Mouse (Mus musculus) heart, adult 18-20 months (tissue): ENCODE results near the gene Iqcn. TPM values are rescaled to one million over a fixed set of nuclear protein-coding genes. Genes with fewer than 3 reads are reported as not detected.

ENCODE experiments used
- DNase-seq, 2 experiments: peaks; one replicate each; pipeline ENCODE4 v3.0.0; 2021 to 2022; ENCODE audit warnings: mixed read lengths in 1 of 2
- total RNA-seq, 2 experiments: library from RNA; stranded (reverse); gene quantifications; 2 replicates each; pipeline ENCODE4 v1.2.3; 2021

The Iqcn gene
- total RNA-seq, 2 experiments from 2014 or later: 0.05 TPM; not detected in 1

- DNase-seq: peak; percentile 93 to 94
Measured at GRCm38 (mm10) chr8:70700555-70700922, 2.7 kb upstream of the Iqcn start.

- no peak for DNase-seq
Measured at GRCm38 (mm10) chr8:70701048-70701981, 1.9 kb upstream of the Iqcn start.

GRCm38 (mm10) chr8:70701982-70702841, 1.0 kb upstream of the Iqcn start:
- DNase-seq: peak in 1 of 2 experiments; percentile 53

DNA sequence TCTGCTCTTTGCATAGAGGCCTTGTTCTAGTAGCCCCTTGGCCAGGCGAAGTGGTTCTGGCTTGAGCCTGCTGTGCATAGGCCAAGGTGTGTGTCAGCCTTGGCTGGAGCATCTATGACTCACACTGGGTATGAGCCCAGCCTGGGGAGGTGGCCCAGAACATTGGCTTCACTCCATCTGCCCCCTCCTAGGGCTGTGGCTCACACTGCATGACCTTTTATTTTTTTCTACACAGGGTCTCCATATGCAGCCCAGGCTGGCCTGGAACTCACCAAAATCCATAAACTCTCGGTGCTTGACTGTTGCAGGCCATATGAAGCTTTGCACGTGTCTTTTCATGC, 445 bp upstream of the Iqcn start:
- peak; percentile 90 to 92 for DNase-seq

GRCm38 (mm10) chr8:70708281-70708680, 5.0 kb downstream of the Iqcn start:
- no peak for DNase-seq

- DNase-seq: no peak
Measured at GRCm38 (mm10) chr8:70709794-70710193, 6.5 kb downstream of the Iqcn start.

GRCm38 (mm10) chr8:70710296-70710695, 7.0 kb downstream of the Iqcn start:
- peak; percentile 36 to 55 for DNase-seq

- no peak for DNase-seq
Measured at GRCm38 (mm10) chr8:70711041-70711440, 7.8 kb downstream of the Iqcn start.

DNA sequence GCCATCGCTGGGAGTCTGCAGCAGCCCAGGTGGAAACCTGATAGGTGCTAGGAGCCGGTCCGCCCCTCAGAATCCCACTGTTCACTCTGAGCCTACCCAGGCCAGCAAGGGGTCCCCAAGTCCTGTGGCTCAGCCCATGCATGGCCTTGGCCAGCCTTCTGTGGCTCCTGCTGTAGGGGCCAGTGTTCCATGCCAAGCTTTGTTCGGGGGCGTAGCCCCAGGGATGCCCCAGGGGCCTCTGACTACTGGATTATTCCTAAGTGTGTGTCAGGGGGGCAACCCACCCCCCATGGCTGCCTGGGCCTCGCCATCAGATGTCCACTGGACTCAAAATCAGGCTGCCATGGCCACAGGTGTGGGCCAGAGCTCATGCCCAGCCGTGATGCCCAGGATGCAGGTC, 10.7 kb downstream of the Iqcn start:
- no peak for DNase-seq

DNA sequence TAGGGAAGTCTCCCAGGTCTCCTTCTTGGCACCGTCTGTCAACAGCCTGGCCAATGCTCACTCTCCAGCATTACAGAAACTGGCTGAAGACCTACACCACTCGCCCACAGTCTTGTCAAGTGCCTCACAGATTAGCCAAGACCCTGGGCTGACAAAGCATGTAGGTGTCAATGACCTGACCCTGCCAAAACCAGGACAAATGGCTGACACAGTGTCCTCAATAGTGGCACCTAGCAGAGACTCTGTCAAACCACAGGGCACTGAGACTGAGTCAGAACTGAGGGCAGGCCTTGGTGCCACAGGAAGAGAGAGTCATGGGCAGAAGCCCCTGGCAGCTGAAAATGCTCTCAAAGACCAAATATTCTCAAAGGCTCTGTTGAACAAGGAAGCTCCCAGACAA, 11.8 kb downstream of the Iqcn start:
- DNase-seq: no peak

DNA sequence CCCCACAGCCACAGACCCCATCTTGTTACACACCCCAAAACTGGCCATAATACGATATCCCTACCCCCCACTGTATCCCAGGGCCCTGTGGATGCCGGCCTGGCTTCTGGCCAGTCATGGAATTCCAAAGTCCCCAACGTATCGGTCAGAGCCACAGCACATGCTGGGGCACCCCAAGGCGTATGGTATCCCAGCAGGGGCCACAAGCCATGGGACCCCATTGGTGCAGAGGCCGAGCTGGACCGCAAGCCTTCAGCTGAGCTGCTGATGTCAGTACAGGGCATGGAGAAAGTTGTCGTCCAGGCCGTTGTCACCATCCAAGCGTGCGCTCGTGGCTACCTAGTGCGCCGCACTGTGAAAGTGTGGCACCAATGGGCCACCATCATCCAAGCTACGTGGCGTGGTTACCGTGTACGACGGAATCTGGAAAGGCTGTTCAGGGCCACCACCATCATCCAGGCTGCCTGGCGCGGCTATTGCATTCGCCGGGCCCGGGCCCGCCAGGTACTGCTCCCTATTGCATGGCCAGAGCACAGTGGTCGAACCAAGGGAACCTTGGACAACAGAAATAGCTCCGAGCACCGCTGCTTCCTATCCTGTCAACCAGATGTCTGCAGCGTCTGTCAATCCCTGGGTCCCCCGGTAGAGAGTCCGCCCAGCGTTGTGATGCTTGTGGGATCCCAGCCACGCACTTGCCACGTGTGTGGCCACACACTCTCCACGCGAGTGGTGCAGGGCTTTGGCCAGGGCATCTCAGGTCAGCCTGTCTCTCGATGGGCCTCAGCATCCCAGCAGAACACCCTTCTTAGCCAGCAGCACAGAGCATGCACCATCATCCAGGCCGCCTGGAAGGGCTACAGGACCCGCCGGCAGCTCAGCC, 13.5 kb downstream of the Iqcn start:
- no peak for DNase-seq

DNA sequence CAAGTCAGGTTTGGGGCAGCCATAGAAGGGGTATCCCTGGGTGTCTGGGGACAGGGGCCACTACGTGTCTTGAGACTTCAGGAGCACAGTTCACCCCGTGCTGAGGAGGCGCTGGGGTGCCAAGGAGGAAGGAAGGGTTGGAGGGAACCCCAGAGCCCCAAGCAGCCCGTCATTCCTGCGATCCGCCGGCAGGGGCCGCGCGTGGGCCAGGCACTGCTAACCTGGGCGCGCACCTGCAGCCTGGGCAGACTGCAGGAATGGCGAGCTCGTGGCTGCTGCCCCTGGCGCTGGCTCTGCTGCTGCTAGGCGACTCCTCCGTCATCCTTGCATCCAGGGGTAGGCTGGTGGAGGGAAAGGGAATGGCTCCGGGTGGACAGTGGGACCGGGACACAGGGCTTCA, 15.0 kb downstream of the Iqcn start, which contains the start of gene Gm3336:
Gm3336 (plus strand) TSS at position 247 of the 400 bp plus-strand sequence.
- DNase-seq: peak; percentile 56 to 73

DNA sequence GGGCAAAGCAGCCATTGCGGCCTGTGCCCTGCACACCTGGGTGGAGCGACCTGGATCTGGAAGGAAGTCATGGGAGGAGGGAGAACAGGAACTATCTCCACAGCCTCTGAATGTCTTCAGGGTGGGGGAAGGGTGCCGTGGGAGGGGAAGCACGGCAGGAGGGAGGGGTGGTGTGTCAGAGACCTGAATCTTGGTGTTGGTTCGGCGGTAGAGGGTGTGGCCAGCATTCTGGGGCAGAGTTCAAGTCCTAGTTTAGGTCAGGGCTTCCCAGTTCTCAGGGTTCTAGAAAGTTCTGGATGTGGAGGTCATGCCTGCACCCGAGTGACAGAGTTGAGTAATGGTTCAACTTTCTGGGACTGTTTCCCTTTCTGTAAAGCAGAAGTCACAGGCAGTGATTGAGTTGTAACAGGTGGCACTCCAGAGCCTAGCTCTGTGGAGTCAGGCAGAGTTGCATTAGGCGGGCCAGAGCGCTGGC, 16.6 kb downstream of the Iqcn start:
- peak; percentile 33 to 55 for DNase-seq

- DNase-seq: peak; percentile 73 to 95
Measured at GRCm38 (mm10) chr8:70720739-70721138, 17.5 kb downstream of the Iqcn start.

- DNase-seq: no peak
Measured at GRCm38 (mm10) chr8:70721601-70722000, 18.3 kb downstream of the Iqcn start.

DNA sequence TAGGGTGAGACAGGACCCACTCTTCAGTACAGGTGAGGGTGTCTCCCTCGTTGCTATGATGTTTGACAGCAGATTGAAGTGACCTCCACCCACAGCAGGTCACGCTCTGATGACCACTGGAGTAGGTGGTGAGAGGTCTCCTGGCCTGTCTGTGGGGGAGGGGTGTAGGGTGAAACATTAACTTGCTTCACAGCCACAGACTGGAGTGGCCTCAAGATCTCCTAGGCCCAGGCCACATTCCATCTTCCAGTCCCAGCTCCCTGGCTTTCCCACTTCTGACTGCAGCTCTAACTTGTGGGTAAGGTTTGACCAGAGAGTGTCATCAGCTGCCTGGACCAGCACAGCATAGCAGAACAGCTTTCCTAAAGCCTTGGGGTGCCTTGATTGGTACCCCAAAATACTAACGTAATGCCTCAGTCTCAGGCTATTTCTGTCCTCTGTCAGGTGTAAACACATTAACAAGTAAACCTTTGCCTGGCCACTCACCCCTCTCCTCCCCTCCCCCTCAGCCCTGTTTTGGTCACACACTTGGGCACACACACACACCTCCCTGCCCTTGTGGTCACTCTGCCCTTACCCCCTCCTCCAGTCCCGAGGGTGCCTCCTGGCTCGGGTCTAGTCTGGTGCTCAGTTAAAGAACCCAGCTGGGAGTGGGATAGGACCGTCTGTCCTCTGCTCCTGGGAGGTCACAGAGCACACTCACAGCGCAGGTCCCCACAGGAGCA, 20.4 kb downstream of the Iqcn start, which contains the start of gene Pde4c:
Pde4c (plus strand) TSS at position 235 of the 725 bp plus-strand sequence.
- no peak for DNase-seq

- no peak for DNase-seq
Measured at GRCm38 (mm10) chr8:70724216-70724615, 21.0 kb downstream of the Iqcn start.

- DNase-seq: peak in 1 of 2 experiments; percentile 52
Measured at GRCm38 (mm10) chr8:70725792-70726447, 22.7 kb downstream of the Iqcn start.

DNA sequence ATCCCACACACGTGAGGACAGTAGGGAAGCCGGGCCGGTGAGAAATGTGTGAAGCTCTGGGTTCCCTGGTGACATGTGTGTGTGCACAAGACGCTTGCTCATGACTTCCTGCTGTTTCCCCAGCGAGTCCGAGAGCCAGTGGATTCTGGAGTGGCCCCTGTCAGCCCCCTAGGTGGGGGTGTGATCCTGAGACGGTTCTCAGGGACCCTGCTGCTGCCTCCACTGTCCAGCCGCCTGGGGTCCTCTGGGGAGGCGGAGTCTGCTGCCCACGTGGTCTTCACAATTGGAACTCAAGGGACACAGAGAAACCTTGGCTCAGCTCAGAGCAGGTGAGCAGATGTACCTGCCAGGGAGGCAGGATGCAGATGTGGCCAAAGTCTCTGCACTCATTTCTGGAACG, 23.5 kb downstream of the Iqcn start:
- no peak for DNase-seq

- no peak for DNase-seq
Measured at GRCm38 (mm10) chr8:70729808-70730475, 26.7 kb downstream of the Iqcn start.
